7 mouse cellular contexts compared by ENCODE assay signal in genomic region chr10:82899810-82900421, GRCm38 (mm10). TPM values are rescaled to one million over a fixed set of nuclear protein-coding genes. Genes with fewer than 3 reads are reported as not detected.
A peak's percentile ranks its signal among the peaks of the same experiment; 100 is the strongest.
DNase-seq lines count a peak whose midpoint lies in the region; ATAC-seq and TF ChIP-seq lines count a peak whose summit lies in the region.

No protein-coding gene starts in this region.

- H3K9ac ChIP-seq in forebrain, postnatal 0 days = no peak overlapping the region
- H3K9ac ChIP-seq in liver, embryonic 13.5 days = peak overlapping the region; percentile 48

- H3K9me3 ChIP-seq in forebrain, postnatal 0 days (ENCODE audit: low read length) = no peaks in the 10 kb centered on the region
- H3K9me3 ChIP-seq in liver, embryonic 13.5 days (replicated peaks) = no peaks in the 10 kb centered on the region

- peaks cover 24% of the 10 kb centered on the region for H3K36me3 ChIP-seq in forebrain, postnatal 0 days (ENCODE audit: insufficient read depth)
- H3K36me3 ChIP-seq in liver, embryonic 13.5 days = peaks cover 38% of the 10 kb centered on the region

- peak; percentile 38 to 39 for DNase-seq in B cell, adult 2 months
- peak; percentile 70 for DNase-seq in ES-CJ7 (ENCODE audit: low read depth, low spot score)
- DNase-seq in forebrain, postnatal 0 days = peak; percentile 30
- DNase-seq in liver, embryonic 13.5 days = peak; percentile 67
- peak; percentile 82 for DNase-seq in naive thymus-derived CD4-positive, alpha-beta T cell, adult 2 months (ENCODE audit: low read depth)
- no peak for DNase-seq in cerebellum, adult 18-20 months
- no peak for DNase-seq in frontal cortex, postnatal 10 days (ENCODE audit: low spot score in 2 of 2)

- no peaks in the 10 kb centered on the region for H3K27me3 ChIP-seq in forebrain, postnatal 0 days (ENCODE audit: insufficient read depth, low read length)
- H3K27me3 ChIP-seq in liver, embryonic 13.5 days = 0 out of 2 replicates have a peak, but pooled peaks cover 6% of the 10 kb centered on the region

- peak overlapping the region; percentile 64; the same call in 1 of the 2 replicates for H3K27ac ChIP-seq in forebrain, postnatal 0 days (ENCODE audit: low read depth, low read length)
- no peak overlapping the region for H3K27ac ChIP-seq in liver, embryonic 13.5 days

- TF ChIP-seq CTCF in forebrain, postnatal 0 days (IDR thresholded peaks at IDR 0.05; ENCODE audit: low read depth) = no peak

- H3K4me2 ChIP-seq in forebrain, postnatal 0 days (ENCODE audit: low read depth) = peak overlapping the region; percentile 28; the same call in 1 of the 2 replicates
- H3K4me2 ChIP-seq in liver, embryonic 13.5 days = peak overlapping the region; percentile 63

- no peak overlapping the region for H3K4me3 ChIP-seq in forebrain, postnatal 0 days (ENCODE audit: low read depth, low read length)
- H3K4me3 ChIP-seq in liver, embryonic 13.5 days (replicated peaks) = peak overlapping the region; percentile 50

- H3K4me1 ChIP-seq in forebrain, postnatal 0 days (ENCODE audit: insufficient read depth) = peaks cover 16% of the 10 kb centered on the region
- peaks cover 22% of the 10 kb centered on the region for H3K4me1 ChIP-seq in liver, embryonic 13.5 days (replicated peaks)

- WGBS in forebrain, postnatal 0 days = 37% methylated on average over 16 of the region's 16 CpGs
- WGBS in liver, embryonic 13.5 days (ENCODE audit: insufficient replicate concordance) = 15% methylated on average over 16 of the region's 16 CpGs

- peak; percentile 16 for ATAC-seq in forebrain, postnatal 0 days
- peak; percentile 79 for ATAC-seq in liver, embryonic 13.5 days (ENCODE audit: low read depth)

RNA-seq across cellular contexts. Expression of gene Eid3, which starts 33.5 kb away (rescaled TPM):
- total RNA-seq in forebrain, postnatal 0 days (2014; rRNA removed) = 1.4 TPM in 2 replicates
- 0.14 and 0.30 TPM in 2 replicates for polyA plus RNA-seq in forebrain, postnatal 0 days (2015; fragmentation: Nextera tagmentation; extraction: Ambion mirVana)
- 0.22 and 0.28 TPM in 2 replicates for polyA plus RNA-seq in liver, embryonic 13.5 days (2015; fragmentation: Nextera tagmentation; extraction: Ambion mirVana)

Comparison
In these comparisons a context has a peak if more than half of its experiments do, and no peak if none do; other contexts are left out.
1. DNase-seq: peak in B cell, adult 2 months (2 of 2), ES-CJ7 (single experiment), forebrain, postnatal 0 days (single experiment), liver, embryonic 13.5 days (single experiment) and naive thymus-derived CD4-positive, alpha-beta T cell, adult 2 months (single experiment); none in cerebellum, adult 18-20 months (0 of 2) and frontal cortex, postnatal 10 days (0 of 2).